In genomic region chr11:19350331-19351242, GRCm38 (mm10) we compare ENCODE assay signal across 9 mouse cellular contexts.
DNase-seq lines count a peak whose midpoint lies in the region; ATAC-seq and TF ChIP-seq lines count a peak whose summit lies in the region.
"Had no signal": no experiment of that assay in that cellular context is flagged by ENCODE, and none has a peak within 500 bp of the region (broad histone marks: within the 10 kb centered on the region; RNA-seq: fewer than 3 reads in every experiment).

No protein-coding gene starts in this region.

- H3K27me3 ChIP-seq in forebrain, embryonic 12.5 days, result peaks cover 54% of the 10 kb centered on the region
- H3K27me3 ChIP-seq in midbrain, postnatal 0 days (ENCODE audit: insufficient read depth, low read length), result no peaks in the 10 kb centered on the region

- no peak overlapping the region for H3K9ac ChIP-seq in forebrain, embryonic 12.5 days
- no peak overlapping the region for H3K9ac ChIP-seq in midbrain, postnatal 0 days (replicated peaks; ENCODE audit: low read length, poor library complexity, severe bottlenecking)
- H3K9ac ChIP-seq: limb, embryonic 15.5 days had no signal

- no peaks in the 10 kb centered on the region for H3K36me3 ChIP-seq in forebrain, embryonic 12.5 days (replicated peaks)
- H3K36me3 ChIP-seq in midbrain, postnatal 0 days (ENCODE audit: insufficient read depth, low read length), result no peaks in the 10 kb centered on the region
- H3K36me3 ChIP-seq: limb, embryonic 15.5 days had no signal

- peak; percentile 71; the same call in 1 of the 2 replicates for ATAC-seq in forebrain, embryonic 12.5 days (ENCODE audit: low FRiP score)
- ATAC-seq in midbrain, postnatal 0 days (ENCODE audit: low FRiP score), result no peak

- H3K4me3 ChIP-seq in forebrain, embryonic 12.5 days (replicated peaks), result no peak overlapping the region; the same call in 1 of the 2 replicates
- H3K4me3 ChIP-seq in midbrain, postnatal 0 days (ENCODE audit: low read depth, low read length), result peak overlapping the region; percentile 9; the same call in 1 of the 2 replicates
- H3K4me3 ChIP-seq: limb, embryonic 15.5 days had no signal

- DNase-seq in kidney, postnatal 10 days, result peak; percentile 33
- DNase-seq in kidney, postnatal 25 days, result no peak
- peak; percentile 49 for DNase-seq in hindlimb bud, embryonic 11.5 days (ENCODE audit: extremely low spot score, low read depth, low spot score)
- peak; percentile 22 for DNase-seq in midbrain, postnatal 0 days (ENCODE audit: low spot score)
- DNase-seq in cerebellum, postnatal 4 days (ENCODE audit: low spot score in 2 of 2), result no peak
- DNase-seq in adrenal gland, postnatal 25 days, result no peak
- no peak for DNase-seq in layer of hippocampus, postnatal 25 days (ENCODE audit: extremely low spot score in 1 of 2, low spot score in 1 of 2)

- H3K9me3 ChIP-seq in forebrain, embryonic 12.5 days, result no peaks in the 10 kb centered on the region
- H3K9me3 ChIP-seq in midbrain, postnatal 0 days (ENCODE audit: low read length), result no peaks in the 10 kb centered on the region
- H3K9me3 ChIP-seq: limb, embryonic 15.5 days had no signal

- peaks cover 22% of the 10 kb centered on the region for H3K4me1 ChIP-seq in forebrain, embryonic 12.5 days
- H3K4me1 ChIP-seq in midbrain, postnatal 0 days (ENCODE audit: insufficient read depth, low read length), result no peaks in the 10 kb centered on the region

- H3K4me2 ChIP-seq in forebrain, embryonic 12.5 days, result peak overlapping the region; percentile 35
- peak overlapping the region; percentile 32 for H3K4me2 ChIP-seq in midbrain, postnatal 0 days (ENCODE audit: low read depth, low read length, poor library complexity, severe bottlenecking)
- H3K4me2 ChIP-seq: limb, embryonic 15.5 days had no signal

- H3K27ac ChIP-seq in forebrain, embryonic 12.5 days, result no peak overlapping the region
- no peak overlapping the region for H3K27ac ChIP-seq in midbrain, postnatal 0 days (ENCODE audit: low read depth, low read length)
- H3K27ac ChIP-seq: limb, embryonic 15.5 days had no signal

- WGBS in forebrain, embryonic 12.5 days, result 39% methylated on average over 13 of the region's 13 CpGs
- WGBS in midbrain, postnatal 0 days, result 46% methylated on average over 13 of the region's 13 CpGs

- no peak for TF ChIP-seq CTCF in midbrain, postnatal 0 days (IDR thresholded peaks at IDR 0.05)

Comparison
In these comparisons a context has a peak if more than half of its experiments do, and no peak if none do; other contexts are left out.
1. DNase-seq: peak in kidney, postnatal 10 days (single experiment), hindlimb bud, embryonic 11.5 days (single experiment) and midbrain, postnatal 0 days (single experiment); none in kidney, postnatal 25 days (0 of 2), cerebellum, postnatal 4 days (0 of 2), adrenal gland, postnatal 25 days (single experiment) and layer of hippocampus, postnatal 25 days (0 of 2).